Mouse (Mus musculus): ENCODE data around the gene Irgm1. TPM values are rescaled to one million over a fixed set of nuclear protein-coding genes. Genes with fewer than 3 reads are reported as not detected.
"Not testable (repeated sequence)": the region's sequence is repeated elsewhere in the genome, so short reads cannot be mapped to it uniquely, and the experiment has no call there.

The Irgm1 gene
- 100 to 1,000 TPM; 204 to 218 TPM for polyA plus RNA-seq (2017; shearing (Covaris generic))

DNA sequence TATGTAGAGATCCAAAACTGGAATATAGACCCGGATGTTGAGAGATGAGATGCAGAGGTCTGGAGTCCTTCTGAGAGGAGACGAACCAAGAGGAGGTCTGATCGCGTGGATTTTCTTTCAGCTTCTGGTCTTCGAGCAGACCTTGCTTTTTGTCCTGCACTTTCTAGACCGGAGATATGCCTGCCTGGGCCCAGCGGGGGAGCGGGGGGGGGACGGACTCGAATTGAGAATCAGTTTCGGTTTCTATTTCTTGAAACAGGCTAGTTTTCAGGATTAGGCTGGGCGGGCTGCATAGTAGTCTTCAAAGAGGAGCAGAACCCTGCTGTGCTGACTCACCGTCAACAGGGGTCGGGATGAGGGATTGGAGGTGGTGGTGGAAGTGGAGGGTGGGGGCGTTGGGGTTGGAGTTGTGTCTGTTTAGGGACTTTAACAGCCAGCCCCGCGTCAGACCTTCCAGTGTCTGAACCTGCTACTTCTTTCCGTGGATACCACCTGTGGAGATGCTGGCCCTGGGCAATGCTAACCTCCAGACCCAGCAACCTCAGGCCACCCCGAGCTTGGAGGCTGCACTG, at the start of gene Irgm1:
Gene Irgm1 (minus strand): TSS at position 483 of the 572 bp plus-strand sequence.
- ATAC-seq, result peak; percentile 71

DNA sequence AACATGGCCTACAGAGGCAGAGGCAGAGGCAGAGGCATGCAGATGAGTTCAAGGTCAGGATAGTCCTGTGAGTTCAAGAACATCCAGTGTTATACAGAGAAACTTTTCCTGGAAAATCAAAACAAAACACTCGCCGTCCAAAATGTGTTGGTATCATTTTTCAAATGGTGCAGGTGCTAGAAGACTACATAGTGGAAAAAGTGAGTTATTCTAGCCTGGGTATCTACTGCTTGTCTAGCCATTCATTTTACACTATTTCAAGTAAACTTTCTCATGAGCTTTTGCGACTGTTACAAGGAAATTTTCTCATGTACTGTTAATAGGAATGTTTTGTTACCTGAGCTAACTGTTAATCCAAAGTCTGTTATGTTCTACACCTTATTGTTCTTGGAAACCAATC, 46.9 kb upstream of the Irgm1 start:
- ATAC-seq, result no peak

DNA sequence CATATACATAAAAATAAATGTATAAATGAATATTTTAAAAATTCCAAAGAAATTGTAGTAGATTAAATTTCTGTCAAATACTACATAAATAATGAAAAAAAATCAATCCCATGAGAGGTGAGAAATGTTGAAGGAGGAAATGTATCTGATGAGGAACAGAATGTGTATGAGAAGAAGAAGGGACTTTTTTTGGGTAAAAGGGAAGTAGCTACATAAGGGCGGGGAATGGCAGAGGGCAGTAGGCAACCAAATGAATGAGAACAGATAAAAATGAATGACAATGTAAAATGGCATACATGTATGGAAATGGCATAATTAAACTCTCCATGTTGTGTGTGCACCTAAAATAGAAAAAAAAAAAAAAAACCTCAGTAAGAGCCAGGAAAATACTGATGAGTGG, 42.1 kb upstream of the Irgm1 start:
- ATAC-seq, result no peak

DNA sequence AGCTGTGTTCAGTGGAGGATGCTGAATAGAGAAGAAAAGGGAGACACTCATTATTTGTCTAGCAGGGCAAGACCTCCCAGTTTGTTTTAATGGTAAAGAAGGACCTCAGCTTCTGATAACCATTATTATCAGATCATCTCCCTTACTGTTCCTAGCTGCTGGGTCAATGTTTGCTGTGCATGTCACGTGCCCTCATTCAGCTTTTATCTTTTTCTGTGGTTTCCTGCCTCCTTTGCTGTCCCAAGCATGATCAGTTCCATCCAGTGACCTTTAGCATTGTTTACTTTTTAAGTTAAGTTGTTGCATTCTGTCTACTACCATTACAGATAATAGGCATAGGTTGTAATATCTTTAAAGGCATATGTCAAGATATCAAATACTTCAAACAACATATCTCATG, 37.0 kb upstream of the Irgm1 start:
- ATAC-seq, result no peak

DNA sequence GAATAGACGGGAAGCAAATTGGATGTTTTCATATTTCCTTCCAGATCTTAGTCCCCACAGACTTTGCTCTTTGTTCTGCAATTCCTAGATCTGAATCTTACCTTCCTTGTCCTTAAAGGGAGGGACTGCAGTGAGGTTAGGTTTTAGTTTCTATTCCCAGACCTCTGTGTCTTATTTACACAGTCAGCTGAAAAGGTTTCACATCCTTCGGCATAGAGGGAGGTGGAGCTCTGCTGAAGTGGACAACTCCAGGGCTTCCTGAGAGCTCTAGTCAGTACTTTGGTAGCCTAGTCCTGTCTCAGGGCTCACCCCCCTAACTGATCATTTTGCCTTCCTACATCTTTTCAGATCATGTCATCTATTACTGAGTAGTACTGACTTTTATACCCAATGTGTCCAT, 30.5 kb upstream of the Irgm1 start, which contains the start of gene Gm5431:
Gene Gm5431 (minus strand): TSS at position 194 of the 400 bp plus-strand sequence.
- no peak for ATAC-seq

DNA sequence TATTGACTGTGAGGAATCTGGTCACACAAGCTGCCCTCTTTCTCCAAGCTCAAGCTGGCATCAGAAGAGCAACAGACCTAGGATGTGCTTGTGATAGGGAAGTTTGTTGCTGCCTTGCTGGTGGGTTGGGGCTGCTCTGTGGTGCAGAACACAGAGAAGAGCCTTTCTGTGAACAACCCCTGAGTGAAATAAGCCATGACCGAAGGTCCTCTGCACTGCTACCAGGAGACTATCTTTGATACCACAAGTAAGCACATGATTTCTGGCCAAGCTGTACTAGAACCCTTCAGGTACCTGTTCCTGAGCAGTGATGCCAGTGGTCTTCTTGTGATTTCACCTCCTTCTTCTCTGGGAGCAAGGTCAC, 30.1 kb upstream of the Irgm1 start:
- not testable (repeated sequence) for ATAC-seq

DNA sequence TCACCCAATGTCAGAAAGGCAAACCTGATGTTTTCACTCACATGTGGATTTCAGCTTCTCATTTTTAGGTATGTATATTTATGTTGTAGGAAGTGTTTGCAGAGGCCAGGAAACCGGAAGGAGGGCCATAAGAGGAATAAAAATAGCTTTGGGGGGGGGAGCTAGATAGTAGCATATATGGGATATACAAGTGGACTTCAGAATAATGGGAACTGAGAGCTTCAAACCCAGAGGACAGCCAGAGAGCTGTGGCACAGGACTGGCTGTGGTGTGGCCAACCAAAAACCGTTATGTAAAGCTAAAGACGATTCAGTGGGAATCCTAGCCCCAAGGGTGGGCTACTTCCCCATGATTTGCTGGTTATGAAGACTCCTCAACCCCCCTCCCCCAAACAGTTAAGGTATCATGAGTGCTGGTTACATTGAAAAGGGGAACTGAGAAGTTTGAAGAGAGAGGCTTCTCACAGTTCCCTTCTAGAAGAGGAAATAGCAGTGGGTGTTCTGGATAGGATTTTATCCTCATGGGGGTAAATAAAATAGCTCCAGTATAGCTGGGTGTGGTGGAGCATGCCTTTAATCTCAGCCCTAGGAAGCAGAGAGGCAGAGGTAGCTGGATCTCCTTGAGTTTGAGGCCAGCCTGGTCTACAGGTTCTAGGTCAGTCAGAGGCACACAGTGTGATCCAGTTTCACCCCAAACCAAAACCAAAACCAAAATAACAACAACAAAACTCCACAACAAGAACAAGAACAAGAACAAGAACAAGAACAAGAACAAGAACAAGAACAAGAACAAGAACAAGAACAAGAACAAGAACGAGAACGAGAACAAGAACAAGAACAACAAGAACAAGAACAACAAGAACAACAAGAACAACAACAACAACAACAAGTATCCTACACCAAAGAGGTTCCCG, 29.4 kb upstream of the Irgm1 start:
- ATAC-seq, result not testable (repeated sequence)

DNA sequence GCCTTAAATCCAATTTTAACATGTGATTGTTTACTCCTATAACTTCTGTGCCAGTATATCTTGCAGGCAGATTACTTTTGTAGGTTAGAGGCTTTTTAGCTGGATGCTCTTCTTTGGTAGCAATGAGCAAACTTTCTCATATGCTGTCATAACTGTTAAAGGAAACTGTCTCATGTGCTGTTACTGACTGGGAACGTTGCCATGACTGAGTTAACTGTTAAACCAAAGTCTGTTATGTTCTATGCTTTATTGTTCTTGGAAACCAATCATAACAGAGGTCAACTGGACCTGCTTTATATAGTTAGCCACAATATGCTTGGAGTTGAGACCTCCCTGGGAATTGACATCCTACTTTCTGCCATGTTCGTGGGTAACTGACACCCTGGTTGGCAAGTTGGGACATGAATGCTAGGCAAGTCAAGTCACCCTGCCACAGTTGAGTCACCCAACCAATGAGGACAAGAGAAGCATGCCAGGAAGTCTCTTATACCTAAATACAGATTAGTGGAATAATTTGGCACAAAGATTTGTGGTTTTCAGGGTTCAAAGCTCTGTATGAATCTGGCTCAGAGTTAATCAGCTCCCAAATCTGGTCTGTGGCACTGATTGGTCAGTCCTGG, 27.4 kb upstream of the Irgm1 start:
- ATAC-seq, result no peak

DNA sequence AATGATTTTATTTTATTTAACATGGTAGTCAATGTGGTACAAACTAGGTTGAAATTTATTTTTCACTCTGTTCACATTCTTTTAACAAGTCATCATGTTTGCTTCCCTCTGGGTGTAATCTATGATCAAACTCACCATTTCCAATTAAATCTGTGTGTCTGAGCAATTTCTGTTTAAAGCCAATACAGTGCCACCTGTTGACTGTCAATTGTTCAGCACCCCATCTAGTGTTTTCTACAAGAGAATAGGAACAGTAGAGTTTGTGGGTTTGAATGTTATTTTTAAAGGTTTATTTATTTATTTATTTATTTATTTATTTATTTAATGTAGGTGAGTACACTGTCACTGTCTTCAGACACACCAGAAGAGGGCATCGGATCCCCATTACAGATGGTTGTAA, 5.2 kb upstream of the Irgm1 start:
- ATAC-seq, result no peak

DNA sequence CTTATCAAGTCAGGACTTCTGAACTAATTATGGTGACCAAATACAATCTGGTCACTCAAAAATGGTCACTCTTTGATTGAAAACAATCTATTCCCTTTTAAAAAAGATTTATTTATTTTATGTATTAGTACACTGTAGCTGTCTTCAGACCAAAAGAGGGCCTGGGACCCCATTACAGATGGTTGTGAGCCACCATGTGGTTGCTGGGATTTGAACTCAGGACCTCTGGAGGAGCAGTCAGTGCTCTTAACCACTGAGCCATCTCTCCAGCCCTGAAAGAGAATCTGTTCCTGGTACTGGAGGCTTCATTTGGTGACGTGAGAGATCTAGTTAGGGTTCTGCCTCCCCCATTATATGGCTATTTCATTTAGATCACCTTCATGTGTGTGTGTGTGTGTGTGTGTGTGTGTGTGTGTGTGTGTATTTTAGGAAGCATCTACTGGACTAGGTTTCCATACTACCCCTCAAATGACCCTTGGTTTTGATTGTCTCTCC, 3.9 kb upstream of the Irgm1 start:
- not testable (repeated sequence) for ATAC-seq

DNA sequence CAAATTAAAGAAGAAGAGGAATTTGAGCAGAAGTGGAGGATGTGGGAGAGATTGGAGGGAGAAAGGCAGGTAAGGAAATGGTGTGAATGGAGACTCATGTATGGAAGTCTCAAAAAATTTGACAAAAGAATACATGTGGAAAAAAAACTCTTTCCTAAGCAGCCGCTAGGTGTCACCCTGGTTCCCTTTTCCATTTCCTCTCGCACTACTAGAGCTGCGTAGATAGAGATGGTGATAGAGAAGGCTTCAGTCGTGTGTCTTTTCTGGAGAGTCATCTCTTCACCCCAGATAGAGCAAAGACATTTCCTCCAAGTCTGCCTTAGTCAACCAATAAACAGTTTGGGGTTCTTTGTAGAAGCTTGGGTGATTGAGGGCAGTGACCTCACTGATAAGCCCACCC, 3.0 kb upstream of the Irgm1 start:
- peak; percentile 61 for ATAC-seq

DNA sequence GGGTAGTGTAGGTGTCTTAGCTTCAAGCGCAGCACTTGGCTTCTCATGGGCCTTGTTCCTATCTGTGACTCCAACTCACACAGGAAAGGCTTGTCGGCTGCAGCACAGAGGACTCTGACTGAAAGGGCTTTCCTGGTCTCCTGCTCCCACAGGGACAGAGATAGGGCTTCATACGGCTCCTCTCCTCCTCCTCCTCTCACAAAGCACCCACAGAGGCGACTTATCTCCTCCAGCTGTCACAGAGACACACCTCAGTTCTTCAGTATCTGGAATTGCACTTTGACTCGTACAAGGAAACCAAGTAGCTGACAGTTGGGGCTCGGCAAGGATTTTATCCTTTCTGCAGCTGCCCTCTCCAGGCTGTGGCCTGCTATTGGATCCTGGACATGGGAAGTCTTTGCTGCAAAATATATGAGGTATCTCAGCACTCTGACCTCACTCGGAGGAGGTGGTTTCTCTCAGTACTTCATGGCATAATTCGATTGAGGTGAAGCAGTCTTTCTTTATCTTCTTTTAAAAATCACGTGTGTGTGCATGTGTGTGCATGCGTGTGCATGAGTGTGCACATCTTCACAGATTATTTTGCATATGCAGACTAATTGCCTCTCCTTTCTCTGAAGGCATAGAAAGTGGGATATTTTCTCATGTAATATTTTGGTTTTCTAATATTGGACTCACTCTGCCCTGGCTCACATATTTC, 2.3 kb upstream of the Irgm1 start:
- ATAC-seq, result no peak

DNA sequence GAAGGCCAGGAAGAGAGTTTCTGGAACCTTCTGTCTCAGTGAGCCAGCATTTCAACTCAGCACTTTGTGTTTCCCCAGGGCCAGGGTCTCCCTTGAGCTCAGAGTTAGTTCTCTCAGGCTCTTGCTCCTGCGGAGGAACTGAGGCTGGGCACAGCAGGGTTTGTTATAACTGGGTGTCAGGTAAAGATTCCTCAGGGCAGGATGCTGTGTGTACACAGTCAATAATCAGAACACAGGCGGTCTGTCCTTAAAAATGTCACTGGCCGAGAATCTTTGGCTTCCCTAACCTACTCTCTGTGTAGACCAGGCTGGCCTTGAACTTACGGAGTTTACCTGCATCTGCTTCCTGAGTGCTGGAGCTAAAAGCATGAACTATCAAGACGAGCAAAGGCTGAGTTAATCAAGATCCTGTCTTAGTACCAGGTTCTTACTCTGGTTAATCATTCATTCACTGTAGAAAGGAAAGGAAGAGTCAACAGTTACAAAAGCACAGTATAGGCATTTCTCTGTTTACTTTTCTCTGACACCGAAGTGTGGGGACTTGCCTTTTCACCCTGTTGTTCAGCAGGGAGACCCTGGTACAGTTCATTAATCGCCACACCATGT, 1.3 kb upstream of the Irgm1 start:
- ATAC-seq, result no peak

DNA sequence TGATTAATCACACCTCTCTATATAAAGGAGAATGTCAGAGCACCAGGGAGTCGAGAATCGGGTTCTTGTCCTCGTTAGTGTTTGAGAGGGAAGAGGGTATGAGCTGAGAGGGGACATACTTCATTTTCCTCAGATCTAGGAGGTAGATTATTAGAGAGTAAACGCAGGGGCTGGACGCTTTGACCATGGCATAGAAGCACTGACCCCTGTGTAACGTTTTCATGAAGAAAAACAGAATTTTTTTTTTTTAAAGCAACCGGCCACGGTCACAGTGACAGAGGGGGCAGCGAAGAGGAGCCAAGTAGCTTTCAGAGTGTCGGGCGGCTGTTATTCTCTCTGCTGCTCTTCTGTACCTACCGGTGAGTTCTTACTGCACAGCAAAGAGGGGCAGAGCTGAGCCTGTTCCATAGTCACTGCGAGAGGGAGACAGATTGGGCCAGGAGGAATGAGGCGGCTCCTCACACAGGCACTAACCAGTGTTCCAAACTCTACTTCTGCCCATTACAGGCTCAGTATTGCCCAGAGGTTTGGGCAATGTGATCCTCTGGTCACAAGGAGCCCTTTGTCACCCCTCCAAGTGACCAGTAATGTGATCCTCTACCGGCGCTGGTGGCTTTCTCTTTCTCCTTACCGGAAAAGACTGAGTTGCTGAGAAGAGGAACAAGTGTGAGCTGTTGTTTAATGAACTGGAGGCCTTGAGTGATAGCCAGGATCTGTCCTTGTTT, 496 bp upstream of the Irgm1 start:
- peak; percentile 22 for ATAC-seq

DNA sequence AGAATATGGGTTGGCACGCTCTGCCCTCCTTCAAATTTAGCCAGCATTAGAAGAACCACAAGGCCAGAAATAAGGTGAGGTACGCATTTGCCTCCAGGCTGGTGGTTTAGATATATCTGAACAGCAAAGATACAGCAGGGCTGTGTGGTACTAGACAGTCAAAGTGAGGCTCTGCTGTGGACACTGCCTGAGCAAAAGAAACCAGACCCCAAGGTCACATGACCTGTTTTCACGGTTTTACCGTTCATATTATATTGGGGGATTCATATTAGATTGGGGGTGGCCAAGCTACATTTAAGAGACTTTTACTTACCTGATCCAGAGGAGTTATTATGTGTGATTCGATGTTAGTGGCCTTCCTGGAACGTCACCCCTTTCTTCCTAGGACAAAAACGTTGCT, 702 bp downstream of the Irgm1 start:
- ATAC-seq, result no peak

DNA sequence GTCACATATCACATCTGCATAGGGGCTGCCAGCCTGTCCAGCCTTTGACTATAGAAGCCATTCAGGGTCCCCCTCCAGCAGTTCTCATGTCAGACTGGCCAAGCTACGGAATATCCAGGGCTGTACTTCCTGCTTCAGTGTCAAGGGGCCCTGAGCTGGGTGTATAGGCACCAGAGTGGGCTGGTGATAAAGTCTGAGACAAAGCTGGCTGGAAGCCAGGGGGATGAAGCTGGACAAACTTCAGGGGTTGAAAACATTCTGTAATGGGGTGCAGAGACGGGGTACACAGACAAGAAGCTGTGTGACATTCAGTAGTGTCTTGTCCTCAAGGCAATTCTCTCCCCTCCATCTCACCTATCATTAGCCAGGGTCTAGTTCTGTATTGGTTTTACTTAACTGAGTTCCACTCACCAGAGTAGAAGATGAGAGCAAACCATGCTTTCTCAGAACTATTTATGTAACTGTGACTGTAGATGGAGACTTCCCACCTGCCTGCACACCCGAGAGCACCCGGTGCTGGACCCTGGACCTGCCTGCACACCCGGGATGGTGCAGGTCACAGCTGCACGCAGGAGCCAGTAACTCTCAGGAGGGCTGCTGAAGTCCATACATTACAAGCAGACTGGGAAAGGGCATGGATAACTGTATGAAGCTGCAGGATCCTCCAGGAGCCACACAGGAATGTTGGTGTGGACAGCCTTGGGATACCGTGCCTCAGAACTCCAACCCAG, 1.9 kb downstream of the Irgm1 start:
- ATAC-seq, result no peak

DNA sequence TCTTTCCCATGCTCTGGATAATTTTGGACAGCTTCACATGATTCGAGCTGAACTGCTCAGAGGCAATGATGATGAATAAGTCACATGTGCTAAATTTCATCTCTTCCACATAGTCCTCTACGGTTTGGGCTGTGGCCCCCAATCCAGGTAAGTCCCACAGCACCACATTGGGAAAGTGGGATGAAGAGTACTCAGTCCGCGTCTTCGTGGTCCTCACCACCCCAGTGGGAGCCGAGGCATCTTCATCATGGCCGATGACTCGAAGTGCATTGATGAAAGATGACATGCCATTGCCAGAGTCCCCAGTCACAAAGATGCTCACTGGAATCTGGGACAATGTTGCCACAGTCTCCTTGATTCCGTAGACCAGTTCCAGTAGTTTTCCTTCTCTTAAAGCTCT, 5.0 kb downstream of the Irgm1 start:
- ATAC-seq, result no peak

DNA sequence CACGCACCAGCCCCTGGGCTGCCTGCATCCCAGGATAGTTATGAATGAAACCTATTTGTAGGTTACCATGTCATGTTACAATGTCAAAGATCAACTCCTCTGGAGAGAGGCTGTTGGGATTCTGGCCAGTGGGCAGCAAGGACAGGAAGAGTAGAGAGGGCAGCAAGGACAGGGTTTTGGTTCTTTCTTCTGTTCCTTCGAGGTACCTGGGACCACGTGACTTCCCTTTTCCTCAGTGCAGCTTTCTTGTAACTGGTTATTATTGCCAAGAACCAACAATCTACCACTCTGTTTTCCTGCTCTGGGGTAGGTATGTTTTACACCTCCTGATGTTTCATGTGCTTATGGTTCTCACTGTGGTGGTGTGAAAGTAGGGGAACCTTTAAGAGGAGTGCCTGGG, 7.7 kb downstream of the Irgm1 start:
- no peak for ATAC-seq

DNA sequence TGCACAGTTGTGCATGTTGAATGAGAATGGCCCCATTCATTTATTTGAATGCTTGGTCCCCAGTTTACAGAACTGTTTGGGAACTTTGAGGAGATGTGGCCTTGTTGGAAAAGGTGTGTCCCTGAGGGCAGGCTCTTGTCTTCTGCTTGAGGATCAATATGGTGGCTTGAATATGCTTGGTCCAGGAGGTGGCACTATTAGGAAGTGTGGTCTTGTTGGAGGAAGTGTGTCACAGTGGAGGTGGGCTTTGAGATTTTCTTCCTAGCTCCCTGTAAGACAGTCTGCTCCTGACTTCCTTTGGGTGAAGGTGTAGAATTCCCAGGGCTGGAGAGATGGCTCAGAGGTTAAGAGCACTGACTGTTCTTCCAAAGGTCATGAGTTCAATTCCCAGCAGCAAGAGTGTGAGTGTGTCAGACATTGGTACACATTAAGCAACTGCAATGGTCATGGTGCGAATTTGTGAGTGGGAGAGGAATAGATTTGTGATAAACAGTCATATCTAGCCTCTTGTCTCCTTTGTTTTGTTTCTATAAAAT, 8.6 kb downstream of the Irgm1 start:
- ATAC-seq, result no peak

DNA sequence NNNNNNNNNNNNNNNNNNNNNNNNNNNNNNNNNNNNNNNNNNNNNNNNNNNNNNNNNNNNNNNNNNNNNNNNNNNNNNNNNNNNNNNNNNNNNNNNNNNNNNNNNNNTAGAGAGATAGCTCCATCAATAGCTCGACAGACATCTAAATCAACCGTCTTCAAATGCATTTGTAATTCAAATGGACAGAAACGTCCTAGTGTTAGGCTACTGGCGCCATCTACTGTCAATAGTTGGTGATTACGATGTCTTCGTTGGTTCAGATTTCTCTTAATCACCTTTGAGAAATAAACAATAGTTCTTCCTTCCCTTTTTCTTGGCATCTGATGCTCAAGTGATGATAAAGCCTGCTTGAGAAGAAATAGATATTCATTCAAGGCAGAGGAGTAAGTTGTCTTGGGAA, 12.5 kb downstream of the Irgm1 start:
- ATAC-seq, result no peak

Measured in activated CD4-positive, CD25-positive, alpha-beta regulatory T cell, adult 4 months (primary cell).